Mouse (Mus musculus) intestine, embryonic 16.5 days (tissue): ENCODE data around the gene Zfp239. TPM values are rescaled to one million over a fixed set of nuclear protein-coding genes. Genes with fewer than 3 reads are reported as not detected.

Experiments
- ATAC-seq: fragments of 200-750 bp; cut with Nextera tagmentation; 2 replicates; pipeline ENCODE4 v1.8.0; 2017; ENCODE audit warnings: moderate TSS enrichment, moderate library complexity
- H3K27ac ChIP-seq: fragments of 300-500 bp; sonication (generic); 2 replicates; pipeline ENCODE4 v1.5.1; 2014; ENCODE audit warnings: mild to moderate bottlenecking, low read length
- H3K27me3 ChIP-seq: fragments of 300-500 bp; sonication (generic); replicated peaks from 2 replicates; pipeline ENCODE4 v1.6.1; 2014; ENCODE audit warnings: low read length, control low read depth, mixed read lengths; ENCODE audit not compliant: control insufficient read depth, insufficient read depth
- H3K36me3 ChIP-seq: fragments of 300-500 bp; sonication (generic); 2 replicates; pipeline ENCODE4 v1.6.1; 2014; ENCODE audit warnings: low read length, control low read depth; ENCODE audit not compliant: control insufficient read depth, insufficient read depth
- H3K4me1 ChIP-seq: fragments of 300-500 bp; sonication (generic); 2 replicates; pipeline ENCODE4 v1.6.1; 2014; ENCODE audit warnings: low read length, control low read depth, mixed read lengths; ENCODE audit not compliant: control insufficient read depth, insufficient read depth
- H3K4me2 ChIP-seq: fragments of 300-500 bp; sonication (generic); 2 replicates; pipeline ENCODE4 v1.6.1; 2014; ENCODE audit warnings: low read depth, low read length, control low read depth
- H3K4me3 ChIP-seq: fragments of 300-500 bp; sonication (generic); 2 replicates; pipeline ENCODE4 v1.5.1; 2014; ENCODE audit warnings: mild to moderate bottlenecking, low read length
- H3K9ac ChIP-seq: fragments of 300-500 bp; sonication (generic); 2 replicates; pipeline ENCODE4 v1.6.1; 2014; ENCODE audit warnings: low read depth, low read length
- H3K9me3 ChIP-seq: fragments of 300-500 bp; sonication (generic); 2 replicates; pipeline ENCODE4 v1.6.1; 2016; ENCODE audit warnings: low read length, control low read depth; ENCODE audit not compliant: control insufficient read depth
- WGBS: fragments of 180-500 bp; shearing (Covaris S2); extraction: QIAGEN DNeasy Blood & Tissue Kit; methylation state at CpG from one replicate; pipeline ENCODE4 v1.1.7; 2014; 5-methylcytosine and 5-hydroxymethylcytosine counted together
- polyA plus RNA-seq: library from polyadenylated mRNA; unstranded; fragments of >200 nt; fragmentation: Nextera tagmentation; extraction: Ambion mirVana; gene quantifications from 2 replicates; pipeline ENCODE4 v1.2.1, GENCODE M21; 2015

The Zfp239 gene
- 3.7 and 5.4 TPM in 2 replicates for polyA plus RNA-seq

DNA sequence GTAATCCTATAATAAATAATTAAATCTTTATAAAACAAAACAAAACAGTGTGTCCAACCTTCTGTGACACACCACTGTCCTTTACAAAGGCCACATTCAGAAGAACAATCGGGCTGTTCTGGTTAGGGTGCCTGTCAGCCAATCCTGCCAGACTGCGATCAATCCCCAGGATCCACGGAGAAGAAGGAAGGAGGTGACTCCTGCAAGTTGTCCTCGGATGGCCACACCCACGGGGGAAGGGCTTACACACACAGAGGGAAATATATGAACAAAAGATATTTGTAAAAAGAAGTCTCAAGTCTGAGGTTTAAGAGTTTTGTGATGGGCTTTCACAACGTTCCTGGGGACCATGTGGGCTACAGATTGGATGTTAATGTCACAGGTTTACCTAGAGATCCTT, at the start of gene Zfp239:
Gene Zfp239, plus strand, starts transcription at position 253 of the 400 bp plus-strand sequence.
- Histone ChIP-seq H3K27me3 (no peaks in the 10 kb centered on the region), H3K4me2 (peak within 1 kb of the TSS; percentile 97), H3K36me3 (no peaks in the 10 kb centered on the region), H3K4me1 (peaks cover 5% of the 10 kb centered on the region; the same call in 1 of the 2 replicates), H3K9me3 (no peaks in the 10 kb centered on the region), H3K27ac (0 out of 2 replicates have a peak within 1 kb of the TSS, but pooled peaks have one; percentile 28), H3K9ac (peak within 1 kb of the TSS; percentile 76), H3K4me3 (peak within 1 kb of the TSS; percentile 87)
- no peak for ATAC-seq
- 62% methylated on average over 6 of the region's 6 CpGs for WGBS

DNA sequence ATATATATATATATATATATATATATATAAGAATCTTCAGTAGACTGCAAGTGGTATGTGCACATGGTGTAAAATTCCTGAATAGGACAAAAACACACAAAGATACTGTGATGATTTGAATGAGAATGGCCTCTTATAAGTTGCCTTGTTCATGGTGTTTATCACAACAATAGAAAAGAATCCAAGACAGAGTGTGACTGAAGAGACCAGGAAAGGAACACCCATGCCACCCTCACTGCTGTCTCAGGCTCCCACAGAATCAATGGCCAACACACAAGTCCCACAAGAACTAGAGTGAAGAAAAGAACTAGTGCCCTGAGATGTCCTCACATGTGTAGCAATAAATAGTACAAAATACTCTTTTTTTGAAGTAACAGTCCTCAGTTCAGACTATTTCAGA, 47.2 kb upstream of the Zfp239 start:
- H3K4me2 ChIP-seq = no peak overlapping the region
- H3K36me3 ChIP-seq = no peaks in the 10 kb centered on the region
- no peak overlapping the region for H3K4me3 ChIP-seq
- H3K9ac ChIP-seq = no peak overlapping the region
- ATAC-seq = no peak
- no peaks in the 10 kb centered on the region for H3K27me3 ChIP-seq
- H3K9me3 ChIP-seq = no peaks in the 10 kb centered on the region
- H3K4me1 ChIP-seq = no peaks in the 10 kb centered on the region
- no peak overlapping the region for H3K27ac ChIP-seq

DNA sequence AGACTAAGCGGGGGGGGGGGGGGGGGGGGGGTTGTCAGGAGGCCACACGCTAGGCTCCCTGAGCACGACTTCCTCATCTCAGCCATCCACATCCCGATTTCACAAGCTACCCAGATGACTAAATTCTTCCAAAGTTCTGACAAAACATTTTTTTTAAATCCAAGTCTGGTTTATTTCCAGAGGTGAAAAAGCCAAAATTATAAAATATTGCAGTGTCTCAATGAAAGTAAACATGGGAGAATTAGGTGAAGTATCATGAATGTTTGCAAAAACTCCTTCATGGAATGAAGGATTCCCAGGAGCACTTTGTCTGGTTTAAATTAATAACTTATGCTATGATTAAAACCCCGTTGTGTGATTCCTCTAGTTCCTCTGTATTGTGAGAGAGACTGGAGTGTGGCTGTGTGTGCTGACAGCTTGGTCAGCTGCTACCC, 44.8 kb upstream of the Zfp239 start:
- H3K36me3 ChIP-seq = no peaks in the 10 kb centered on the region
- H3K27me3 ChIP-seq = no peaks in the 10 kb centered on the region
- H3K4me2 ChIP-seq = no peak overlapping the region
- H3K9ac ChIP-seq = no peak overlapping the region
- 52% methylated on average over 4 of the region's 5 CpGs for WGBS
- H3K9me3 ChIP-seq = no peaks in the 10 kb centered on the region
- no peak for ATAC-seq
- no peaks in the 10 kb centered on the region for H3K4me1 ChIP-seq
- no peak overlapping the region for H3K27ac ChIP-seq
- no peak overlapping the region for H3K4me3 ChIP-seq

DNA sequence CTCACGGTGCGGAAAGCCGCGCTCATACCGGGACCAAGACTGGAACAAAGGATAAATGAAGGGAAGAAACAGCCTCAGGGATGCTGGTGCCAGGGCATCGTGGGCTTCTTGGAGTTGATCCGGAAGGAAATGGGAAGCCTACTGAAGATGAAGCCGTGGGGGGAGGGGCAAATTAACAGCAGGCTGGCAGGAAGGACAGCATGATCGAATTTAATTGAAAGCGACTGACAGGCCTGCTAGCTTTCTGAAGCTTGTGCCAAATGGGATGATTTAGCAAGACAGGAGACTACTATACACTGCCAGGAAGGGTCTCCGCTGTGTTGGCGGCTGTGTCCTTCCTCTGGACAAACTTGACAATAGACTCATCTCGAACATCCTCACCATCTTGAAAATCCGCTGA, 41.6 kb upstream of the Zfp239 start:
- Histone ChIP-seq H3K27ac (no peak overlapping the region), H3K9me3 (no peaks in the 10 kb centered on the region), H3K27me3 (no peaks in the 10 kb centered on the region), H3K36me3 (no peaks in the 10 kb centered on the region), H3K4me2 (no peak overlapping the region), H3K4me3 (no peak overlapping the region), H3K4me1 (no peaks in the 10 kb centered on the region), H3K9ac (no peak overlapping the region)
- ATAC-seq = no peak
- 87% methylated on average over 14 of the region's 14 CpGs for WGBS

DNA sequence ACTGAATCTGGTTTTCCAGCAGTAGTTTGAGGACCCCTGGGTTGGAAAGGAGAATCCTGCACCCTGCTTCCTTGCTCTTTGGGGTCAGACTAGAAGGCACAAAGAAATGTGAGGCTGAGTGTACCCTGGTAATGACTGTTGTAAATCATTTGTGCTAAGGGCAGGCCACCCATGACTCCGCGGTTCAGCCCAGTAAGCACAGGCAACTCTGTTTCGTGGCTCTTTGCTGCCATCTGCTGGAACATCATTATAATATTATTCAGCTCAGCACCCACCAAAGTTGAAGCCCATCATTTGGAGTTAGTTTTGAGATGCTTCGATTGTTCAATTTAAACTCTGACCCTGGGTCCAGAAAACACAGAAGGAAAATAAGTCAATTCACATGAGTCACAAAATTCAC, 36.5 kb upstream of the Zfp239 start:
- Histone ChIP-seq H3K27ac (no peak overlapping the region), H3K4me1 (no peaks in the 10 kb centered on the region), H3K9me3 (no peaks in the 10 kb centered on the region), H3K4me3 (no peak overlapping the region), H3K9ac (no peak overlapping the region), H3K27me3 (no peaks in the 10 kb centered on the region), H3K36me3 (no peaks in the 10 kb centered on the region), H3K4me2 (no peak overlapping the region)
- peak; percentile 62; the same call in 1 of the 2 replicates for ATAC-seq
- WGBS = 10% methylated on average over 4 of the region's 4 CpGs

DNA sequence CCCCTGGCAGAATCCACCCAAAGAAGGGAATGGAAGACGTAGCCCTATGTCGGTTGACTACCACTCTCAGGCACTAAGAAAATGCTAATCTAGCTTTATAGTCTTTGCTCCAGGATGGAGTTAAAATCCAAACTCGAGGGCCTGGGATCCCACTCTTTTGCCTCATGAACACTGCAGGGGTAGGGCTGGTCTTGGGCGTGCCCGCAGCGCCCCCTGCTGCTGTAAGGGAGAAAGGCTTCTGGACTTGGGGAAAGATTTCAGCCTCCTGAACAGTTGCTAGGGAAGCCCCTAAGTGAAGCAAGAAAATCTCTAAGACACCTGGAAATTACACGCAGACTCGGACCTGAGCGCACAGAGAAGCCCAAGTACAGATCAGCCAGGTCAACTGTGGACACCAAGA, 33.6 kb upstream of the Zfp239 start:
- Histone ChIP-seq H3K27me3 (no peaks in the 10 kb centered on the region), H3K9me3 (no peaks in the 10 kb centered on the region), H3K27ac (no peak overlapping the region), H3K36me3 (no peaks in the 10 kb centered on the region), H3K4me1 (no peaks in the 10 kb centered on the region), H3K4me2 (no peak overlapping the region), H3K4me3 (no peak overlapping the region), H3K9ac (no peak overlapping the region)
- 26% methylated on average over 9 of the region's 9 CpGs for WGBS
- no peak for ATAC-seq

DNA sequence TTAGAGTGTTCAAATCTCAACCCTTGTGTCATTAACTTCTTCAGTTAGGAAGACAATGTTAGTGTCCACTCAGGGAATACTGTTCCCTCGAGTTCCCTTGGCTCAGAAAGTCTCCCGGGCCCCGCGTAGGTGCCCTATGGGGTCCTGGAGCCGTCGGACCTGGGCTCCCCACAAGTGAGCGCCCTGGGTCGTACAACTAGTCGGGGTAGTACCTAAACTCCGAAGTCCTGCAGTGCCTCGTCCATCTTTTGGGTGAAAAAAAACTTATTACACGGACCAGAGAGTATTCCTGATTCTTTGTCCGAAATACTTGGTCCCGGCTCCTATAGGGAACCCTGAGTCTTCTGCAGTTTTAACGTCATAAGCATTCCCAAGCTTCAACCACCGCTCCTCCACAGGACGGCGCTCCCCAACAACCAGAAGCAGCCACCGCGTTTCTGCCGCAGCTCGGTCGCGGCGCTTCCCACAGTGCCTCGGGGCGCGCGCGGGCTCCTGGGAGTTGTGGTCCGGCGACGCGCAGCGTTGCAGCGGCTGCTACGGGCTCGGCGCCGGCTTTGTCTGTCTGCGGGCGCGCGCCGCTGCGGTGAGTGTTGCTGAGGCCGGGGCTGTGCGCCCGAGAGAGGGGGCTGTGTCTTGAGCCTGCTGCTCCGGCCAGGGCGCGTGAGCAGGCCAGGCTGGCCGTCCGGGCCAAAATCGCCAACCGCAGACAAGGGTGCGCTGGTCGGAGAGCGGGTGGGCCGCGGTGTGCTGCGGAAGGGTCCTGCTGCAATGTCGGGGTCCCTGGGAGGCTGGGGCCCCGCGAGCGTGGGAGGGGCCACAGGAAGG, 21.0 kb upstream of the Zfp239 start, which contains the start of gene Zfp637:
Gene Zfp637, plus strand, starts transcription at position 495 of the 825 bp plus-strand sequence.
- Histone ChIP-seq H3K36me3 (peaks cover 16% of the 10 kb centered on the region), H3K27me3 (no peaks in the 10 kb centered on the region), H3K4me2 (peak within 1 kb of the TSS; percentile 93), H3K27ac (peak within 1 kb of the TSS; percentile 96), H3K4me1 (no peaks in the 10 kb centered on the region), H3K9ac (peak within 1 kb of the TSS; percentile 99), H3K4me3 (peak within 1 kb of the TSS; percentile 95), H3K9me3 (no peaks in the 10 kb centered on the region)
- under 1% methylated on average over 66 of the region's 66 CpGs for WGBS
- peak; percentile 97 for ATAC-seq

DNA sequence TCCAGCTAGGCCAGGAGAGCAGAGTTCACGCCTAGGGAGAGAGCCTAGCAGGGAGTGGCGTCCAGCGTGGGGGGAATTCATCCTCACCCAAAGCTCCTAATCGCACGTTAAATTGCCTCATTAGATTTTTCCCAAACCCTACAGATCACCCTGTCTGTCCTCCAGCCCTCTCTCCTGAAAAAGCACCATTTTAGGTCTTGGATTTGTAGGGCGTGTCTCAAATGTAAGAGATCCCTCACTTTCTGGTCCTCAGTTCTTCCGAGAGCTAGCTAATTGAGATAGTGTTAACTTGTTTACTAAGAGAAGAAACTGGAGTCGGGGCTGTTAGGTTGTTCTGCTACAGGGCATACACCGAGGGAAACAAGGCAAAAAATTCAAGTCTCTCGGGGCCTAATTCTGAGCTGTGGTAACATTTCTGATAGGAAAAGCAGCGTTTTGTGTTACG, 20.4 kb upstream of the Zfp239 start:
- H3K27ac ChIP-seq = peak overlapping the region; percentile 96
- peak overlapping the region; percentile 80 for H3K4me2 ChIP-seq
- peak overlapping the region; percentile 95 for H3K4me3 ChIP-seq
- no peaks in the 10 kb centered on the region for H3K9me3 ChIP-seq
- H3K27me3 ChIP-seq = no peaks in the 10 kb centered on the region
- peak; percentile 4; the same call in 1 of the 2 replicates for ATAC-seq
- H3K36me3 ChIP-seq = peaks cover 16% of the 10 kb centered on the region
- H3K4me1 ChIP-seq = no peaks in the 10 kb centered on the region
- peak overlapping the region; percentile 99 for H3K9ac ChIP-seq
- WGBS = 6% methylated on average over 12 of the region's 12 CpGs

DNA sequence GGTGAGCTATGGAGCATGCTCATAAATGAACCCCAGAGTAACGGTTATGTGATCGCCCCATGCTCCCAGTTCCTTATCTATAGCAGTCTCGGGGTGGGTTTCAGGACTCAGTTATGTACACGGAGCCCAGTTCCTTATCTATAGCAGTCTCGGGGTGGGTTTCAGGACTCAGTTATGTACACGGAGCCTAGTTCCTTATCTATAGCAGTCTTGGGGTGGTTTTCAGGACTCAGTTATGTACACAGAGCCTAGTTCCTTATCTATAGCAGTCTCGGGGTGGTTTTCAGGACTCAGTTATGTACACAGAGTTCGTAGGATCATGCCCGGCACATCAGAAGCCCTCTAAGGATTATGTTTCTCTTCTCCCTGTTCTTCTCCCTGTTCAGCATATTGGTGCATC, 17.3 kb upstream of the Zfp239 start:
- 68% methylated on average over 9 of the region's 9 CpGs for WGBS
- Histone ChIP-seq H3K9me3 (no peaks in the 10 kb centered on the region), H3K27me3 (no peaks in the 10 kb centered on the region), H3K27ac (no peak overlapping the region), H3K4me2 (no peak overlapping the region), H3K4me1 (no peaks in the 10 kb centered on the region), H3K9ac (no peak overlapping the region), H3K4me3 (no peak overlapping the region), H3K36me3 (peaks cover 23% of the 10 kb centered on the region)
- ATAC-seq = no peak
